Mouse (Mus musculus) limb, embryonic 14.5 days (tissue): ENCODE measurements around the gene Akip1. TPM values are rescaled to one million over a fixed set of nuclear protein-coding genes. Genes with fewer than 3 reads are reported as not detected.

Experiments
- ATAC-seq: fragments of 200-750 bp; cut with Nextera tagmentation; 2 replicates; pipeline ENCODE4 v1.8.0; 2017; ENCODE audit warnings: low read depth, moderate number of reproducible peaks, moderate TSS enrichment; ENCODE audit not compliant: low FRiP score
- DNase-seq: peaks from one replicate; pipeline ENCODE4 v3.0.0-alpha.2; 2015; ENCODE audit warnings: low spot score
- H3K27ac ChIP-seq: fragments of 300-500 bp; sonication (generic); replicated peaks from 2 replicates; pipeline ENCODE4 v1.5.1; 2014; ENCODE audit warnings: low read depth, mild to moderate bottlenecking, low read length, moderate library complexity, mixed read lengths
- H3K27me3 ChIP-seq: fragments of 300-500 bp; sonication (generic); 2 replicates; pipeline ENCODE4 v1.6.1; 2014; ENCODE audit warnings: low read length, mixed read lengths; ENCODE audit not compliant: control insufficient read depth, insufficient read depth
- H3K36me3 ChIP-seq: fragments of 300-500 bp; sonication (generic); 2 replicates; pipeline ENCODE4 v1.6.1; 2014; ENCODE audit warnings: mild to moderate bottlenecking, low read length, moderate library complexity, mixed read lengths; ENCODE audit not compliant: control insufficient read depth, insufficient read depth
- H3K4me1 ChIP-seq: fragments of 300-500 bp; sonication (generic); 2 replicates; pipeline ENCODE4 v1.6.1; 2014; ENCODE audit warnings: antibody characterized with exemption, low read length, mixed read lengths; ENCODE audit not compliant: control insufficient read depth, insufficient read depth
- H3K4me2 ChIP-seq: fragments of 300-500 bp; sonication (generic); replicated peaks from 2 replicates; pipeline ENCODE4 v1.6.1; 2014; ENCODE audit warnings: low read depth, mild to moderate bottlenecking, low read length, moderate library complexity; ENCODE audit not compliant: severe bottlenecking
- H3K4me3 ChIP-seq: fragments of 300-500 bp; sonication (generic); replicated peaks from 2 replicates; pipeline ENCODE4 v1.5.1; 2014; ENCODE audit warnings: low read length
- H3K9ac ChIP-seq: fragments of 300-500 bp; sonication (generic); 2 replicates; pipeline ENCODE4 v1.6.1; 2014; ENCODE audit warnings: mild to moderate bottlenecking, low read depth, low read length, moderate library complexity; ENCODE audit not compliant: severe bottlenecking
- H3K9me3 ChIP-seq: fragments of 300-500 bp; sonication (generic); 2 replicates; pipeline ENCODE4 v1.6.1; 2016; ENCODE audit warnings: low read length; ENCODE audit not compliant: control insufficient read depth
- POLR2A ChIP-seq: fragments of 200-500 bp; IDR thresholded peaks from 2 replicates; pipeline ENCODE4 v1.8.0; 2012; ENCODE audit warnings: inconsistent platforms, mild to moderate bottlenecking, moderate library complexity, borderline replicate concordance; ENCODE audit not compliant: insufficient read depth, insufficient read length; ENCODE audit errors: extremely low read depth
- WGBS: fragments of 180-500 bp; shearing (Covaris S2); extraction: QIAGEN DNeasy Blood & Tissue Kit; methylation state at CpG from one replicate; pipeline ENCODE4 v1.1.7; 2014; 5-methylcytosine and 5-hydroxymethylcytosine counted together
- polyA plus RNA-seq, 2 experiments: library from polyadenylated mRNA; depleted of rRNA in 1 of 2; stranded (reverse) in 1 of 2; unstranded in 1 of 2; fragments of >200 nt; fragmentation: Nextera tagmentation in 1 of 2; extraction: Ambion mirVana in 1 of 2; gene quantifications; 2 replicates each; pipeline versions ENCODE4 v1.2.1 to v1.2.3; 2012 to 2014

Gene Akip1
- polyA plus RNA-seq, 2 experiments = 25.5 to 39.0 TPM

DNA sequence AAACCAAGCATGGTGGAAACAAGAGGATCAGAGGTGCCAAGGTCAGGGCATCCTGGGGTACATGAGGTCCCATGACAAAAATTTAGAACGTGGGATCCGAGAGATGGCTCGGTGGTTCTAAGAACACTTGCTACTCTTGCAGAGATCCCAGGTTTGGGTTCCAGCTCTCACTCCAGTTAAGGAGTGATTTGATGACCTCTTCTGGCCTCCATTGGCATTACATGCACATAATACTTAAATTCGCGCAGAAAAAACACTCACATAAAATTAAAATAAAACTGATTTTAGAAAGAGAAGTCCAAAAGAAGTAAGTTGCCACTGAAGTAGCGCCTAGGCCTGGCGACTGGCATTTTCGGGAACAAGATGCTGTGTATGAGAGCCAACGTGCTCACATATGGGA, 15.8 kb downstream of the Akip1 start:
- no peak; the same call in 1 of the 2 replicates for ATAC-seq

DNA sequence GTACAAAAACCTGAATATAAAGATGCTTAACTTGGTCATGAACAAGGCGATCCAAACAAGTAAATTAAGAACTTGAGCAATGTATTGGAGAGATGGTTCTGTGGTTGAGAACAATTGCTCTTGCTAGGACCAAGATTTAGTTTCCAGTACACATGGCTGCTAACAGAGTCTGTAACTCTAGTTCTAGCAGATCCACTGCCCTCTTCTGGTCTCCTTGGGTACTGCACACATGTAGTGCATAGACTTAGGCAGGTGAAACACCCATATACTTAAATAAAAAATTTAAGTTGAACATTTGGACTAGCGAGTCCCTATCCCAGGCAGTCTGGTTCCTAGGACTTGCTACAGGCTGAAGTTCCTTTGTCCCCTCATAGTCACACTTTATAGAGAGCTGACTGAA, 19.1 kb downstream of the Akip1 start:
- H3K9me3 ChIP-seq = no peaks in the 10 kb centered on the region
- WGBS = 95% methylated on average over 2 of the region's 2 CpGs
- ATAC-seq (no peak), DNase-seq (no peak)
- no peaks in the 10 kb centered on the region for H3K4me1 ChIP-seq
- no peak overlapping the region for H3K9ac ChIP-seq
- H3K27me3 ChIP-seq = no peaks in the 10 kb centered on the region
- no peak for TF ChIP-seq POLR2A
- no peak overlapping the region for H3K4me2 ChIP-seq
- H3K36me3 ChIP-seq = no peaks in the 10 kb centered on the region
- H3K27ac ChIP-seq = no peak overlapping the region
- H3K4me3 ChIP-seq = no peak overlapping the region

More for the DNA sequence above, 15.8 kb downstream of the Akip1 start:
- no peak overlapping the region for H3K4me3 ChIP-seq
- no peaks in the 10 kb centered on the region for H3K9me3 ChIP-seq
- H3K4me1 ChIP-seq = no peaks in the 10 kb centered on the region
- no peak overlapping the region for H3K4me2 ChIP-seq
- H3K9ac ChIP-seq = no peak overlapping the region
- no peaks in the 10 kb centered on the region for H3K27me3 ChIP-seq
- peak; percentile 66 for DNase-seq
- TF ChIP-seq POLR2A = no peak
- 63% methylated on average over 9 of the region's 9 CpGs for WGBS
- H3K36me3 ChIP-seq = no peaks in the 10 kb centered on the region
- H3K27ac ChIP-seq = no peak overlapping the region

DNA sequence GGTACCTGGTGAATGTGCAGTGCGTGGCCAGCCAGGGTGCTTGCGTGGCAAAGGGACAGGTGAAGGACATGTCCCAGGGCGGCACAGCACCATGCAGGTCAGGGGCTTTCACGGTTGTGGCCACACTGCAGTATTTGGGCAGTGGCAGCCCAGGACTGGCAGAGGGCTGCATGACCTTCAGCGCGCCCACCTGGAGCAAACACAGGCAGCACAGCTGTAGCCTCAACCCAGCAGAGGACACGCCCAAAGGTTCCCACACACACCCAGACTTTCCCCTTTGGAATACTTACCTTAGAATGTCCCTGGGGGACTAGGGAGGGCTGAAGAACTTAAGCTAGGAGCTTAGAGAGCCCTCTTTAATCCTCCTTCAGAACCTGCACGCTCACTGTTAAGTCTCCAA, 19.6 kb downstream of the Akip1 start:
- H3K9me3 ChIP-seq = no peaks in the 10 kb centered on the region
- H3K27me3 ChIP-seq = no peaks in the 10 kb centered on the region
- H3K9ac ChIP-seq = no peak overlapping the region
- no peaks in the 10 kb centered on the region for H3K4me1 ChIP-seq
- ATAC-seq (no peak), DNase-seq (no peak)
- no peak for TF ChIP-seq POLR2A
- WGBS = 87% methylated on average over 8 of the region's 8 CpGs
- no peaks in the 10 kb centered on the region for H3K36me3 ChIP-seq
- H3K4me3 ChIP-seq = no peak overlapping the region
- H3K27ac ChIP-seq = no peak overlapping the region
- H3K4me2 ChIP-seq = no peak overlapping the region

- no peak for ATAC-seq
- H3K9me3 ChIP-seq = no peaks in the 10 kb centered on the region
- H3K27me3 ChIP-seq = no peaks in the 10 kb centered on the region
- no peak within 1 kb of the TSS for H3K27ac ChIP-seq
- WGBS = 90% methylated on average over 5 of the region's 5 CpGs
- no peak within 1 kb of the TSS for H3K9ac ChIP-seq
- H3K36me3 ChIP-seq = no peaks in the 10 kb centered on the region
- no peak within 1 kb of the TSS for H3K4me3 ChIP-seq
- no peak for DNase-seq
- H3K4me1 ChIP-seq = no peaks in the 10 kb centered on the region
- H3K4me2 ChIP-seq = no peak within 1 kb of the TSS
- TF ChIP-seq POLR2A = no peak
Measured at GRCm38 (mm10) chr7:109723697-109724096, 20.2 kb downstream of the Akip1 start, which contains the start of gene BC051019. BC051019 (minus strand) TSS chr7:109723850.

- no peaks in the 10 kb centered on the region for H3K4me1 ChIP-seq
- H3K9ac ChIP-seq = no peak within 1 kb of the TSS
- no peaks in the 10 kb centered on the region for H3K9me3 ChIP-seq
- no peak for ATAC-seq
- peaks cover 11% of the 10 kb centered on the region for H3K36me3 ChIP-seq
- H3K4me2 ChIP-seq = no peak within 1 kb of the TSS
- 87% methylated on average over 5 of the region's 5 CpGs for WGBS
- H3K27me3 ChIP-seq = no peaks in the 10 kb centered on the region
- no peak for DNase-seq
- no peak within 1 kb of the TSS for H3K27ac ChIP-seq
- no peak within 1 kb of the TSS for H3K4me3 ChIP-seq
- no peak for TF ChIP-seq POLR2A
Measured at GRCm38 (mm10) chr7:109731626-109732025, 28.1 kb downstream of the Akip1 start, which contains the start of gene Ascl3. Ascl3 (minus strand) TSS chr7:109731726.

DNA sequence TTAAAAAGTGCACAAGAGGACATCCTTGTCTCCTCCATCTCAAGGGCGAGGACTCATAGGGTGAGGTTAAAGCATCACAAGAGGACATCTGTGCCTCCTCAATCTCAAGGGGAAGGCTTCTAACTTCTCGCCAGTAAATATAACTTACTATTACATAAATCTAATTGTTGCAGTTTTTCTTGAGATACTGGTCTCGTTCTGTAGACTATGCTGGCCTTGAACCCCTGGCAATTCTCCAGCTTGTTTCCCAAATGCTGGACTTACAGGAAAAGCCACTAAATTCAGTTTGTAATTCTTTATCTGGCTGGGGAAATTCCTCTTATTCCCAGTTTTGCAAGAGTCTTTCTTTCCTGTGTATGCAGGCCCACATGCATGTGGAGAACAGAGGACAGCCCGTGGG, 31.3 kb downstream of the Akip1 start:
- Histone ChIP-seq H3K27me3 (no peaks in the 10 kb centered on the region), H3K4me2 (no peak overlapping the region), H3K36me3 (peaks cover 15% of the 10 kb centered on the region), H3K4me1 (no peaks in the 10 kb centered on the region), H3K27ac (no peak overlapping the region), H3K4me3 (no peak overlapping the region), H3K9ac (no peak overlapping the region), H3K9me3 (no peaks in the 10 kb centered on the region)
- DNase-seq (no peak), ATAC-seq (no peak)
- WGBS = 86% methylated on average over 4 of the region's 4 CpGs
- TF ChIP-seq POLR2A = no peak
